Mouse (Mus musculus): ENCODE measurements around the gene Drd4. TPM values are rescaled to one million over a fixed set of nuclear protein-coding genes. Genes with fewer than 3 reads are reported as not detected.

The Drd4 gene
- polyA plus RNA-seq, 1 experiment from 2014 or later, result 1.3 TPM

GRCm38 (mm10) chr7:141294479-141294878, 2.7 kb downstream of the Drd4 start:
- no peak overlapping the region for H3K27ac ChIP-seq (replicated peaks)
- 8% methylated on average over 22 of the region's 22 CpGs for WGBS
- H3K27me3 ChIP-seq (replicated peaks), result peaks cover 58% of the 10 kb centered on the region
- H3K9ac ChIP-seq (replicated peaks), result no peak overlapping the region
- no peaks in the 10 kb centered on the region for H3K9me3 ChIP-seq (replicated peaks)
- H3K36me3 ChIP-seq, result peaks cover 23% of the 10 kb centered on the region
- no peak for ATAC-seq (ENCODE audit: low FRiP score)
- H3K4me3 ChIP-seq (replicated peaks), result peak overlapping the region; percentile 34; the same call in 1 of the 2 replicates
- H3K4me2 ChIP-seq, result peak overlapping the region; percentile 71
- H3K4me1 ChIP-seq, result peaks cover 31% of the 10 kb centered on the region

- peaks cover 28% of the 10 kb centered on the region for H3K27me3 ChIP-seq (replicated peaks)
- no peak overlapping the region for H3K4me2 ChIP-seq
- H3K36me3 ChIP-seq, result peaks cover 55% of the 10 kb centered on the region
- no peak overlapping the region for H3K9ac ChIP-seq (replicated peaks)
- no peak for ATAC-seq (ENCODE audit: low FRiP score)
- H3K9me3 ChIP-seq (replicated peaks), result no peaks in the 10 kb centered on the region
- H3K4me3 ChIP-seq (replicated peaks), result no peak overlapping the region
- 69% methylated on average over 3 of the region's 3 CpGs for WGBS
- H3K4me1 ChIP-seq, result peaks cover 16% of the 10 kb centered on the region
- H3K27ac ChIP-seq (replicated peaks), result no peak overlapping the region
Observed at GRCm38 (mm10) chr7:141297926-141298650, 6.3 kb downstream of the Drd4 start.

GRCm38 (mm10) chr7:141299175-141299574, 7.4 kb downstream of the Drd4 start:
- no peak for ATAC-seq (ENCODE audit: low FRiP score)
- Histone ChIP-seq H3K9ac (replicated peaks) (no peak overlapping the region), H3K27me3 (replicated peaks) (peaks cover 17% of the 10 kb centered on the region), H3K4me1 (peaks cover 8% of the 10 kb centered on the region), H3K4me3 (replicated peaks) (no peak overlapping the region), H3K9me3 (replicated peaks) (no peaks in the 10 kb centered on the region), H3K4me2 (no peak overlapping the region), H3K36me3 (peaks cover 66% of the 10 kb centered on the region), H3K27ac (replicated peaks) (no peak overlapping the region)
- WGBS, result 96% methylated on average over 8 of the region's 8 CpGs

- peaks cover 86% of the 10 kb centered on the region for H3K36me3 ChIP-seq
- 96% methylated on average over 9 of the region's 9 CpGs for WGBS
- no peaks in the 10 kb centered on the region for H3K27me3 ChIP-seq (replicated peaks)
- H3K9me3 ChIP-seq (replicated peaks), result no peaks in the 10 kb centered on the region
- no peak overlapping the region for H3K4me3 ChIP-seq (replicated peaks)
- no peak overlapping the region for H3K9ac ChIP-seq (replicated peaks)
- H3K4me2 ChIP-seq, result no peak overlapping the region
- no peak overlapping the region for H3K27ac ChIP-seq (replicated peaks)
- H3K4me1 ChIP-seq, result no peaks in the 10 kb centered on the region
- ATAC-seq (ENCODE audit: low FRiP score), result no peak
Observed at GRCm38 (mm10) chr7:141301386-141301785, 9.6 kb downstream of the Drd4 start.

- Histone ChIP-seq H3K36me3 (peaks cover 89% of the 10 kb centered on the region), H3K4me2 (no peak overlapping the region), H3K4me1 (no peaks in the 10 kb centered on the region), H3K9me3 (replicated peaks) (no peaks in the 10 kb centered on the region), H3K27me3 (replicated peaks) (no peaks in the 10 kb centered on the region), H3K4me3 (replicated peaks) (no peak overlapping the region), H3K9ac (replicated peaks) (no peak overlapping the region), H3K27ac (replicated peaks) (no peak overlapping the region)
- ATAC-seq (ENCODE audit: low FRiP score), result no peak
- 94% methylated on average over 1 of the region's 1 CpGs for WGBS
Observed at GRCm38 (mm10) chr7:141302702-141303268, 11.0 kb downstream of the Drd4 start.

GRCm38 (mm10) chr7:141304537-141304936, 12.7 kb downstream of the Drd4 start:
- no peak overlapping the region for H3K27ac ChIP-seq (replicated peaks)
- H3K9ac ChIP-seq (replicated peaks), result no peak overlapping the region
- 91% methylated on average over 4 of the region's 4 CpGs for WGBS
- H3K4me3 ChIP-seq (replicated peaks), result no peak overlapping the region
- no peaks in the 10 kb centered on the region for H3K9me3 ChIP-seq (replicated peaks)
- H3K4me1 ChIP-seq, result no peaks in the 10 kb centered on the region
- H3K27me3 ChIP-seq (replicated peaks), result no peaks in the 10 kb centered on the region
- peaks cover 94% of the 10 kb centered on the region for H3K36me3 ChIP-seq
- H3K4me2 ChIP-seq, result no peak overlapping the region
- no peak for ATAC-seq (ENCODE audit: low FRiP score)

GRCm38 (mm10) chr7:141314416-141314815, 22.6 kb downstream of the Drd4 start:
- no peak for ATAC-seq (ENCODE audit: low FRiP score)
- Histone ChIP-seq H3K36me3 (peaks cover 95% of the 10 kb centered on the region), H3K27ac (replicated peaks) (no peak overlapping the region), H3K4me1 (no peaks in the 10 kb centered on the region), H3K9me3 (replicated peaks) (no peaks in the 10 kb centered on the region), H3K4me3 (replicated peaks) (no peak overlapping the region), H3K4me2 (no peak overlapping the region), H3K9ac (replicated peaks) (no peak overlapping the region), H3K27me3 (replicated peaks) (no peaks in the 10 kb centered on the region)
- WGBS, result 100% methylated on average over 2 of the region's 2 CpGs

- Histone ChIP-seq H3K9ac (replicated peaks) (no peak overlapping the region), H3K27ac (replicated peaks) (no peak overlapping the region), H3K9me3 (replicated peaks) (no peaks in the 10 kb centered on the region), H3K4me3 (replicated peaks) (no peak overlapping the region), H3K4me2 (no peak overlapping the region), H3K36me3 (peaks cover 94% of the 10 kb centered on the region), H3K4me1 (no peaks in the 10 kb centered on the region), H3K27me3 (replicated peaks) (no peaks in the 10 kb centered on the region)
- ATAC-seq (ENCODE audit: low FRiP score), result no peak
- WGBS, result 91% methylated on average over 8 of the region's 8 CpGs
Observed at GRCm38 (mm10) chr7:141315076-141315475, 23.3 kb downstream of the Drd4 start.

- Histone ChIP-seq H3K9me3 (replicated peaks) (no peaks in the 10 kb centered on the region), H3K4me1 (no peaks in the 10 kb centered on the region), H3K36me3 (peaks cover 93% of the 10 kb centered on the region), H3K27ac (replicated peaks) (no peak overlapping the region), H3K4me2 (no peak overlapping the region), H3K27me3 (replicated peaks) (no peaks in the 10 kb centered on the region), H3K9ac (replicated peaks) (no peak overlapping the region), H3K4me3 (replicated peaks) (no peak overlapping the region)
- 89% methylated on average over 5 of the region's 5 CpGs for WGBS
- no peak for ATAC-seq (ENCODE audit: low FRiP score)
Observed at GRCm38 (mm10) chr7:141315974-141316373, 24.2 kb downstream of the Drd4 start.

- no peak overlapping the region for H3K4me3 ChIP-seq (replicated peaks)
- no peaks in the 10 kb centered on the region for H3K27me3 ChIP-seq (replicated peaks)
- no peak for ATAC-seq (ENCODE audit: low FRiP score)
- H3K4me2 ChIP-seq, result no peak overlapping the region
- WGBS, result 74% methylated on average over 1 of the region's 1 CpGs
- H3K9ac ChIP-seq (replicated peaks), result no peak overlapping the region
- no peak overlapping the region for H3K27ac ChIP-seq (replicated peaks)
- H3K9me3 ChIP-seq (replicated peaks), result no peaks in the 10 kb centered on the region
- H3K36me3 ChIP-seq, result peaks cover 93% of the 10 kb centered on the region
- no peaks in the 10 kb centered on the region for H3K4me1 ChIP-seq
Observed at GRCm38 (mm10) chr7:141317619-141318132, 25.9 kb downstream of the Drd4 start.

GRCm38 (mm10) chr7:141319446-141319845, 27.6 kb downstream of the Drd4 start:
- Histone ChIP-seq H3K27ac (replicated peaks) (no peak overlapping the region), H3K4me2 (no peak overlapping the region), H3K4me1 (peaks cover 3% of the 10 kb centered on the region), H3K36me3 (peaks cover 91% of the 10 kb centered on the region), H3K9me3 (replicated peaks) (no peaks in the 10 kb centered on the region), H3K9ac (replicated peaks) (no peak overlapping the region), H3K4me3 (replicated peaks) (no peak overlapping the region), H3K27me3 (replicated peaks) (no peaks in the 10 kb centered on the region)
- WGBS, result 72% methylated on average over 2 of the region's 2 CpGs
- ATAC-seq (ENCODE audit: low FRiP score), result no peak

GRCm38 (mm10) chr7:141324686-141325085, 32.9 kb downstream of the Drd4 start:
- H3K4me1 ChIP-seq, result peaks cover 36% of the 10 kb centered on the region
- H3K9me3 ChIP-seq (replicated peaks), result no peaks in the 10 kb centered on the region
- WGBS, result 76% methylated on average over 1 of the region's 1 CpGs
- H3K27ac ChIP-seq (replicated peaks), result no peak overlapping the region
- peaks cover 43% of the 10 kb centered on the region for H3K36me3 ChIP-seq
- H3K4me3 ChIP-seq (replicated peaks), result no peak overlapping the region
- H3K4me2 ChIP-seq, result peak overlapping the region; percentile 13; the same call in 1 of the 2 replicates
- H3K9ac ChIP-seq (replicated peaks), result 0 out of 2 replicates have a peak overlapping the region, but pooled peaks have one; percentile 20
- H3K27me3 ChIP-seq (replicated peaks), result no peaks in the 10 kb centered on the region
- ATAC-seq (ENCODE audit: low FRiP score), result no peak
